Mouse (Mus musculus) B cell, adult 62 days (primary cell): ENCODE measurements around the gene Tent5b. TPM values are rescaled to one million over a fixed set of nuclear protein-coding genes. Genes with fewer than 3 reads are reported as not detected.

Experiments used
- total RNA-seq: library from RNA; stranded (reverse); gene quantifications from 4 replicates; pipeline ENCODE4 v1.2.4, GENCODE M21; 2023

The Tent5b gene
- total RNA-seq, result not detected in 4 replicates

GRCm38 (mm10) chr4:133479458-133480184, at the start of gene Tent5b:
Gene Tent5b (plus strand): TSS chr4:133480132.

GRCm38 (mm10) chr4:133498160-133498724, 18.3 kb downstream of the Tent5b start, which contains the start of gene Trnp1:
Gene Trnp1 (minus strand): TSS chr4:133498550.

GRCm38 (mm10) chr4:133518601-133519368, 38.9 kb downstream of the Tent5b start, which contains the start of gene Kdf1:
Gene Kdf1 (plus strand): TSS chr4:133518963.

Other genes with a start within 250 kb of the Tent5b start
- 1.0 TPM in 1 of 4 replicates, not detected in the others for gene Map3k6, start 239.3 kb upstream of the Tent5b start, total RNA-seq
- 0.67 to 1.7 TPM (median 1.2 TPM) in 4 replicates for gene Sytl1, start 217.0 kb upstream of the Tent5b start, total RNA-seq
- gene Tmem222, start 202.3 kb upstream of the Tent5b start, total RNA-seq, result 45.6 to 52.7 TPM (median 52.0 TPM) in 4 replicates
- gene Wdtc1, start 126.7 kb upstream of the Tent5b start, total RNA-seq, result 36.9 to 42.9 TPM (median 39.9 TPM) in 4 replicates
- 49.4 to 53.7 TPM (median 51.1 TPM) in 4 replicates for gene Slc9a1, start 110.4 kb upstream of the Tent5b start, total RNA-seq
- gene Trnp1, start 18.4 kb downstream of the Tent5b start, total RNA-seq, result not detected in 4 replicates
- 0.24 TPM in 1 of 4 replicates, not detected in the others for gene Kdf1, start 38.8 kb downstream of the Tent5b start, total RNA-seq
- 95.5 to 116 TPM (median 105 TPM) in 4 replicates for gene Nudc, start 65.9 kb downstream of the Tent5b start, total RNA-seq
- not detected in 4 replicates for gene Nr0b2, start 73.2 kb downstream of the Tent5b start, total RNA-seq
- gene Gpatch3, start 94.6 kb downstream of the Tent5b start, total RNA-seq, result 29.0 to 32.7 TPM (median 31.2 TPM) in 4 replicates
- gene Gpn2, start 104.2 kb downstream of the Tent5b start, total RNA-seq, result 22.5 to 27.9 TPM (median 25.7 TPM) in 4 replicates
- gene Sfn, start 122.0 kb downstream of the Tent5b start, total RNA-seq, result 52.4 to 56.8 TPM (median 53.5 TPM) in 4 replicates
- gene Zdhhc18, start 170.0 kb downstream of the Tent5b start, total RNA-seq, result 256 to 275 TPM (median 267 TPM) in 4 replicates
- gene Pigv, start 192.5 kb downstream of the Tent5b start, total RNA-seq, result 15.6 to 23.0 TPM (median 22.3 TPM) in 4 replicates